Mouse (Mus musculus) intestine, embryonic 16.5 days (tissue): Measurements from ENCODE around the gene Srpk1. TPM values are rescaled to one million over a fixed set of nuclear protein-coding genes. Genes with fewer than 3 reads are reported as not detected.
A peak's percentile ranks its signal among the peaks of the same experiment; 100 is the strongest.

Experiments
- ATAC-seq: fragments of 200-750 bp; cut with Nextera tagmentation; 2 replicates; pipeline ENCODE4 v1.8.0; 2017; ENCODE audit warnings: moderate TSS enrichment, moderate library complexity
- H3K27ac ChIP-seq: fragments of 300-500 bp; sonication (generic); 2 replicates; pipeline ENCODE4 v1.5.1; 2014; ENCODE audit warnings: mild to moderate bottlenecking, low read length
- H3K27me3 ChIP-seq: fragments of 300-500 bp; sonication (generic); replicated peaks from 2 replicates; pipeline ENCODE4 v1.6.1; 2014; ENCODE audit warnings: low read length, control low read depth, mixed read lengths; ENCODE audit not compliant: control insufficient read depth, insufficient read depth
- H3K36me3 ChIP-seq: fragments of 300-500 bp; sonication (generic); 2 replicates; pipeline ENCODE4 v1.6.1; 2014; ENCODE audit warnings: low read length, control low read depth; ENCODE audit not compliant: control insufficient read depth, insufficient read depth
- H3K4me1 ChIP-seq: fragments of 300-500 bp; sonication (generic); 2 replicates; pipeline ENCODE4 v1.6.1; 2014; ENCODE audit warnings: low read length, control low read depth, mixed read lengths; ENCODE audit not compliant: control insufficient read depth, insufficient read depth
- H3K4me2 ChIP-seq: fragments of 300-500 bp; sonication (generic); 2 replicates; pipeline ENCODE4 v1.6.1; 2014; ENCODE audit warnings: low read depth, low read length, control low read depth
- H3K4me3 ChIP-seq: fragments of 300-500 bp; sonication (generic); 2 replicates; pipeline ENCODE4 v1.5.1; 2014; ENCODE audit warnings: mild to moderate bottlenecking, low read length
- H3K9ac ChIP-seq: fragments of 300-500 bp; sonication (generic); 2 replicates; pipeline ENCODE4 v1.6.1; 2014; ENCODE audit warnings: low read depth, low read length
- H3K9me3 ChIP-seq: fragments of 300-500 bp; sonication (generic); 2 replicates; pipeline ENCODE4 v1.6.1; 2016; ENCODE audit warnings: low read length, control low read depth; ENCODE audit not compliant: control insufficient read depth
- WGBS: fragments of 180-500 bp; shearing (Covaris S2); extraction: QIAGEN DNeasy Blood & Tissue Kit; methylation state at CpG from one replicate; pipeline ENCODE4 v1.1.7; 2014; 5-methylcytosine and 5-hydroxymethylcytosine counted together
- polyA plus RNA-seq: library from polyadenylated mRNA; unstranded; fragments of >200 nt; fragmentation: Nextera tagmentation; extraction: Ambion mirVana; gene quantifications from 2 replicates; pipeline ENCODE4 v1.2.1, GENCODE M21; 2015

The Srpk1 gene
- polyA plus RNA-seq, 1 experiment from 2014 or later = 83.2 TPM

DNA sequence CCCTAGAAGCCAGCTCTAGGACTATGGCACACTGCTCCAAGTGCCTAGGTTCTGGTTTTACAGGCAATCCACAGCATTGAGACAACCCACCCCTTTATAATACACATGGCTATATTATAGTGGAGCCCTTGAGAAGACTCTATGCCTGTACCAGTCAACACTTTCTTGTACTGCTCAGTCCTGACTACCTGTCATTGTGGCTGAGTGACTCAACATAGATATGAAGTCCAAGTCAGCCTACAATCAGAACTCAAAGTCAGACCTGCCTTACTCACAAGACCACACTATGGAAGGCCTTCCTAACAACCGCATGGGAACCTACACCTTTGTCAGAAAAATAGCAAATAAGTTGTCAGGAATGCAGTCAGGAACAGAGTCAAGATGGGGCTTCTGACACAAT, 3.7 kb downstream of the Srpk1 start:
- H3K4me2 ChIP-seq = no peak overlapping the region
- no peaks in the 10 kb centered on the region for H3K27me3 ChIP-seq
- H3K9me3 ChIP-seq = no peaks in the 10 kb centered on the region
- no peak overlapping the region for H3K27ac ChIP-seq
- 96% methylated on average over 1 of the region's 1 CpGs for WGBS
- H3K4me1 ChIP-seq = peaks cover 26% of the 10 kb centered on the region
- H3K4me3 ChIP-seq = no peak overlapping the region
- no peak overlapping the region for H3K9ac ChIP-seq
- ATAC-seq = no peak
- H3K36me3 ChIP-seq = no peaks in the 10 kb centered on the region

DNA sequence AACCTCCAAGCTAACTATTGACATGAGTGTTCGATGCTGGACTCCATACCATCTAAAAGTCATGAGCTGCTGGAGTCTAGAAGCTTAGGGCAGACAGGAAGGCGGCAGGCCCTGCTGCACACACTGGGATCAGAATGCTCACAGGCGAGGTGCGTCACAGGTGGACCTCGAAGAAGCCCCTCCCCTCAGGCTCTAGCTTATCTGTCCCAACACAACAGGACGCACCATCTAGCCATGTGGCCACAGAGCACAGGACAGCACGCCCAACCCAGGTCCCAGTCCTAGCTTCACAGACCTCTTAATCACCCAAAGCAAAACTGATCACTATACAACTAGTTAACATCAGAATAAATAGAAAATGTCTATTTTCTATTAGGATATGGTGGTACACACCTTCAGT, 4.4 kb downstream of the Srpk1 start:
- no peak for ATAC-seq
- WGBS = 66% methylated on average over 7 of the region's 7 CpGs
- H3K4me1 ChIP-seq = peaks cover 26% of the 10 kb centered on the region

DNA sequence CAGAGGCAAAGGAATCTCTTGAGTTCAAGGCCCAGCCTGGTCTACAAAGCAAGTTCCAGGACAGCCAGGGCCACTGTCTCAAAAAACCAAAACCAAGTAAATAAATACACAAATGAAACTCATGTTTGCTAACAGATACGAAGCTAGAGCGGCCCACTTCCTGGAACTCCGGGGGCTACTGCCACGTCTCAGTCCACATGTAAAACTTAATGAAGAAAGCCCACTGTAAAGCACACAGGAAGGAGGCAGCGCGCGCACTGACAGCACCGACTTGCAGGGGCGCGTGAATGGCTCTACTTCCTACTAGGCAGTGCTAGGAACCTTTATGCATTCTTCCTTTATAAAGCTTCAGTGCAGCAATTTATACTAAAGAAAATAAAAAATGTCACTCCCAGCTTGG, 4.9 kb downstream of the Srpk1 start:
- Histone ChIP-seq H3K27ac (no peak overlapping the region), H3K4me2 (no peak overlapping the region), H3K9me3 (no peaks in the 10 kb centered on the region), H3K4me3 (no peak overlapping the region), H3K4me1 (peaks cover 24% of the 10 kb centered on the region), H3K36me3 (no peaks in the 10 kb centered on the region), H3K27me3 (no peaks in the 10 kb centered on the region), H3K9ac (no peak overlapping the region)
- no peak for ATAC-seq
- WGBS = 82% methylated on average over 10 of the region's 10 CpGs

More for the DNA sequence above, 4.4 kb downstream of the Srpk1 start:
- no peaks in the 10 kb centered on the region for H3K27me3 ChIP-seq
- no peaks in the 10 kb centered on the region for H3K9me3 ChIP-seq
- H3K27ac ChIP-seq = no peak overlapping the region
- H3K9ac ChIP-seq = no peak overlapping the region
- H3K36me3 ChIP-seq = no peaks in the 10 kb centered on the region
- no peak overlapping the region for H3K4me3 ChIP-seq
- no peak overlapping the region for H3K4me2 ChIP-seq

DNA sequence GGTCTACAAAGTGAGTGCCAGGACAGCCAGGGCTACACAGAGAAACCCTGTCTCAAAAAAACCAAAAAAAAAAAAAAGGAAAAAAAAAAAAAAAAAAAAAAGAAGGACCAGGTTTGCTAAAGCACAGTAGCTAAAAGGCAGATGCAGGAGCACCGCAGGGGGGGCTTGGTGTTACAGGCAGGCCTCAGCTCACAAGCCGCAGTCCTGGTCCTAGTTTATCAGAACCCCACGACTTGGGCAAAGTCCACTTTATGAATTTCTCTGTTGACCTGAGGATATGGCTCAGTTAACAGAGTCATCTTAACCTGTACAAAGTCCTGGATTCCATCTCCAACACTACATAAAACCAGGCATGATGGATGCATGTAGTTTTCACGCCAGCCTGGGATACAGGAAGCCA, 7.2 kb downstream of the Srpk1 start:
- Histone ChIP-seq H3K4me1 (peaks cover 13% of the 10 kb centered on the region), H3K27ac (peak overlapping the region; percentile 37; the same call in 1 of the 2 replicates), H3K4me3 (no peak overlapping the region), H3K4me2 (no peak overlapping the region), H3K9ac (no peak overlapping the region), H3K36me3 (no peaks in the 10 kb centered on the region), H3K9me3 (no peaks in the 10 kb centered on the region), H3K27me3 (no peaks in the 10 kb centered on the region)
- 90% methylated on average over 4 of the region's 4 CpGs for WGBS
- ATAC-seq = peak; percentile 65

DNA sequence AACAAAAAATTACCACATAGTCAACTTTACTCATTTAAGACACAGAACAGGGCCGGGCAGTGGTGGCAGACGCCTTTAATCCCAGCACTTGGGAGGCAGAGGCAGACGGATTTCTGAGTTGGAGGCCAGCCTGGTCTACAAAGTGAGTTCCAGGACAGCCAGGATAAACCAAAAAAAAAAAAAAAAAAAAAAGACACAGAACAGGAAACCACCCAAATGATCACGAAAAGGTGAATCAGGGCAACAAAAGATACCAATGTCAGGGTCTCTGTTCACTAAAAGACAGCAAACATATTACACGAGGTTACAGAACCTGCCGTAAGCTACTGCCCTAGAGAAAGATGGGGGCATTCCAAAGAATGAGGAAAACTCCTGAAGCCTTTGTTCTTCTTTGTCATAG, 9.4 kb downstream of the Srpk1 start:
- no peak overlapping the region for H3K27ac ChIP-seq
- no peaks in the 10 kb centered on the region for H3K36me3 ChIP-seq
- peaks cover 9% of the 10 kb centered on the region for H3K4me1 ChIP-seq
- no peaks in the 10 kb centered on the region for H3K9me3 ChIP-seq
- H3K27me3 ChIP-seq = no peaks in the 10 kb centered on the region
- H3K9ac ChIP-seq = no peak overlapping the region
- 85% methylated on average over 6 of the region's 6 CpGs for WGBS
- H3K4me2 ChIP-seq = no peak overlapping the region
- no peak overlapping the region for H3K4me3 ChIP-seq
- ATAC-seq = no peak

DNA sequence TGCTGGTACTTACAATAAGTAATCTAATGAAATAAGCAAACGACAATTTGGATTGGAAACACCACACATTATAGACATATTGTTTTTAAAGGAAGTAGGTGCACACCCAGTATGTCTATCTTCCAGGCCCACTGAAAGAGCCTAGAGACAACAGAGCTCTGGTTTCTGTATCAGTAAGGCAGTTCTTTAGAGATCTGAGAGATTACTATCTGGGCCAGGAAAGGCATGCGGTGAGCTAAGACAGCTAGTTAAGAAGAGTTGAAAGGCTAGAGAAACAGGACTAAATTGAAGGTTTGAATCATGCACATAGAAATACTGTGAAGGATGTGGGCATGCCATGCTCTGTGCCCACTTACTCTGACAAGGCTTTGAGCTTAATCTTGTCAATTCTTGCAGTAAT, 9.9 kb downstream of the Srpk1 start:
- ATAC-seq = no peak
- Histone ChIP-seq H3K27ac (no peak overlapping the region), H3K9ac (no peak overlapping the region), H3K4me1 (peaks cover 9% of the 10 kb centered on the region; the same call in 1 of the 2 replicates), H3K4me2 (no peak overlapping the region), H3K36me3 (no peaks in the 10 kb centered on the region), H3K9me3 (no peaks in the 10 kb centered on the region), H3K4me3 (no peak overlapping the region), H3K27me3 (no peaks in the 10 kb centered on the region)
- 68% methylated on average over 2 of the region's 2 CpGs for WGBS

DNA sequence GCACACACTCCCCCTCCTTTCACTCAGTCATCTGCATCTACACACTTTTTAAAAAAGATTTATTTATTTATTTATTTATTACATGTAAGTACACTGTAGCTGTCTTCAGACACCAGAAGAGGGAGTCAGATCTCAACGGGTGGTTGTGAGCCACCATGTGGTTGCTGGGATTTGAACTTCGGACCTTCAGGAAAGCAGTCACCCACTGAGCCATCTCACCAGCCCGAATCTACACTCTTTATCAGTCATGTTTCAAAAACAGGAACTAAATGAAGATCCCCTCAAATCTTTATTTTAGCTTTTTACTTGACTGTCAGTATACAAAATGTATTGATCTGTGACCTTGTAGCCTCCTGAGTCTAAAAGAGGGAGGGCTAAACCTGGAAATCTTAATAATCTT, 13.0 kb downstream of the Srpk1 start:
- Histone ChIP-seq H3K36me3 (peaks cover 3% of the 10 kb centered on the region; the same call in 1 of the 2 replicates), H3K4me2 (no peak overlapping the region), H3K4me1 (no peaks in the 10 kb centered on the region), H3K9me3 (no peaks in the 10 kb centered on the region), H3K4me3 (no peak overlapping the region), H3K9ac (no peak overlapping the region), H3K27ac (no peak overlapping the region), H3K27me3 (no peaks in the 10 kb centered on the region)
- ATAC-seq = no peak
- 76% methylated on average over 3 of the region's 3 CpGs for WGBS

DNA sequence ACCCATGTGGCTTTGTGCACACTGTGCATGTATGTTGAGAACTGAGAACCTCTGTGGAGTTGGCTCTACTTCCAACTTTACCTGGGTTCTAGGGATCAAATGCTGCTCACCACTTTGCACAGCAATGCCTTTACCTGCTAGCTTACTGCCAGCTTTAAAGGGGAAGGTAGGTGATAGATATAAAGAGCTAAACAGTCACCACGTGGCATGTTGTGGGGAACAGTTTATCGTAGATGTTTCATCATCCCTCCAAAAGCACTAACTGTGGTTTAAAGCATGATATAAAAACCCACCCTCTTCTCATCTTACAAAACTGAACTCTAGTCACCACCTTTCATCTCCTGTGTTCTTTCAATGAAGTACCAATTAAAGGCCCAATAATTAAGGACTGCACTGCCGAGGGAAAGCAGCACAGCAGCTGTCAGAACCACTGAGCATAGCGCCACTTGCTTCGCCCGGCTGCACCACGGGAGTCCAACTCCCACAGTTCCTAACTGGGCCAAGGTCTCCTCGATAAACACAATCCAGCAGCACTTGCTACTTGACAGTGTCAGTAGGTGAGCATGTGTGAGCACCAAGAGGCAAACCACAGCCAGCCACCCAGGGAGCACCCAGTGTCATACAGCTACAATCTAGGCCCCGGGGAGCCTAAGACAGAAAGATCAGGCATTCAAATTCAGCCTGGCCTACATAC, 20.8 kb downstream of the Srpk1 start:
- no peak for ATAC-seq
- Histone ChIP-seq H3K4me2 (no peak overlapping the region), H3K27me3 (no peaks in the 10 kb centered on the region), H3K9me3 (no peaks in the 10 kb centered on the region), H3K27ac (no peak overlapping the region), H3K9ac (no peak overlapping the region), H3K4me3 (no peak overlapping the region), H3K36me3 (peaks cover 35% of the 10 kb centered on the region), H3K4me1 (no peaks in the 10 kb centered on the region)
- WGBS = 90% methylated on average over 9 of the region's 9 CpGs

DNA sequence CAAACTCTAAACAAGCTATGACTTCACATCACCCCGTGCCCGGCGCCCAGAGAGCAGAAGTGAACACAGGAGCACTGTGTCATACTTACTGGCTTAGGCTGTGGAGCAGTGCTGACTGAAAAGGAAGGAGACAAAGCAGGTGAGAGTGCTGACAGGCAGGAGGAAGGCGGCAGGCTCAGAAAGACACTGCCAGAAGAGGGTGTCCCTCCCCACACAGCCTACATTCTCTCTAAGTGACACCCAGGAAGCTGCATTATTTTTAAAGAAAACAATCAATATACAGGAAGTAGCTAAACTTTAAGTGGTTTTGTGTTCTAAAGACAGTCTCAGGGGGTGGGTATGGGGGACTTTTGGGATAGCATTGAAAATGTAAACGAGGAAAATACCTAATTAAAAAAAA, 21.7 kb downstream of the Srpk1 start:
- H3K36me3 ChIP-seq = peaks cover 36% of the 10 kb centered on the region; the same call in 1 of the 2 replicates
- 86% methylated on average over 5 of the region's 5 CpGs for WGBS
- no peak overlapping the region for H3K27ac ChIP-seq
- no peaks in the 10 kb centered on the region for H3K27me3 ChIP-seq
- no peak overlapping the region for H3K4me3 ChIP-seq
- ATAC-seq = no peak
- no peak overlapping the region for H3K9ac ChIP-seq
- H3K4me1 ChIP-seq = no peaks in the 10 kb centered on the region
- H3K4me2 ChIP-seq = no peak overlapping the region
- H3K9me3 ChIP-seq = no peaks in the 10 kb centered on the region

DNA sequence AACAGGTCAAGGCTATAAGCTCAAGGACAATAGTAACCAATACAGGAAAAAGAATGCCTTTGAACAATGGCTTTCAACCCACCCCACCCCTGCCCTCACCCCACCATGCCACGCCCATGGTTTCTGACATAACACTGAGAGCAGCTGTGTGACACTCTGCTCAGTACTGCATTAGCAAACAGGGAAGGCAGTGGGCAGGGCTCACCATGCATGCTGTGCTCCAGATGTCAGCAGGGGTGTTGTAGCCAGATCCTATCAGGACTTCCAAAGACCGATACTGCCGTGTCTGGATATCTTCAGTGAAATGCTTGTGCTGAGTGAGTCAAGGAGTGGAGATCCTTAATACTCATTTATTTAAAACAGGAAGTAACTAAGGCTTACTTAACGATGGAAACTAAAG, 28.5 kb downstream of the Srpk1 start:
- no peak overlapping the region for H3K4me3 ChIP-seq
- H3K9me3 ChIP-seq = no peaks in the 10 kb centered on the region
- WGBS = 55% methylated on average over 4 of the region's 4 CpGs
- H3K36me3 ChIP-seq = peaks cover 38% of the 10 kb centered on the region
- H3K27me3 ChIP-seq = no peaks in the 10 kb centered on the region
- no peak overlapping the region for H3K9ac ChIP-seq
- no peak overlapping the region for H3K27ac ChIP-seq
- H3K4me1 ChIP-seq = no peaks in the 10 kb centered on the region
- ATAC-seq = 0 out of 2 replicates have a peak, but pooled peaks have one; percentile 38
- H3K4me2 ChIP-seq = no peak overlapping the region
